Mouse (Mus musculus) liver, embryonic 14.5 days (tissue): ENCODE measurements around the gene Ppp4r4. TPM values are rescaled to one million over a fixed set of nuclear protein-coding genes. Genes with fewer than 3 reads are reported as not detected.

Experiments used
- ATAC-seq: fragments of 200-750 bp; cut with Nextera tagmentation; 2 replicates; pipeline ENCODE4 v1.8.0; 2017; ENCODE audit warnings: moderate number of reproducible peaks, mild to moderate bottlenecking, moderate library complexity; ENCODE audit not compliant: insufficient read depth
- DNase-seq, 3 experiments: peaks; one replicate each; pipeline ENCODE4 v3.0.0-alpha.2; 2012 to 2013; ENCODE audit warnings: low read depth in 3 of 3, low spot score in 3 of 3
- H3K27ac ChIP-seq: fragments of 300-500 bp; sonication (generic); 2 replicates; pipeline ENCODE4 v1.5.1; 2014; ENCODE audit warnings: moderate library complexity, mild to moderate bottlenecking, control low read depth, inconsistent platforms
- H3K27me3 ChIP-seq: fragments of 300-500 bp; sonication (generic); 2 replicates; pipeline ENCODE4 v1.6.1; 2014; ENCODE audit warnings: mild to moderate bottlenecking, low read length, moderate library complexity; ENCODE audit not compliant: control insufficient read depth, insufficient read depth
- H3K36me3 ChIP-seq: fragments of 300-500 bp; sonication (generic); replicated peaks from 2 replicates; pipeline ENCODE4 v1.6.1; 2014; ENCODE audit warnings: low read depth; ENCODE audit not compliant: control insufficient read depth, insufficient read depth
- H3K4me1 ChIP-seq, 2 experiments: fragments of 200-500 bp in 1 of 2; fragments of 300-500 bp in 1 of 2; sonication (generic) in 1 of 2; replicated peaks; 2 replicates each; pipeline ENCODE4 v1.6.1; 2012 to 2014; ENCODE audit warnings: antibody characterized with exemption in 1 of 2, inconsistent platforms in 1 of 2, low read length in 1 of 2; ENCODE audit not compliant: control insufficient read depth in 2 of 2, insufficient read depth in 2 of 2
- H3K4me2 ChIP-seq: fragments of 300-500 bp; sonication (generic); 2 replicates; pipeline ENCODE4 v1.6.1; 2014; ENCODE audit warnings: low read depth, mild to moderate bottlenecking, control low read depth, moderate library complexity
- H3K4me3 ChIP-seq, 2 experiments: fragments of 200-500 bp in 1 of 2; fragments of 300-500 bp in 1 of 2; sonication (generic) in 1 of 2; 2 replicates each; pipeline ENCODE4 v1.5.1; 2012 to 2014; ENCODE audit warnings: low read depth in 2 of 2, low read length in 2 of 2, mild to moderate bottlenecking in 2 of 2, control low read depth in 1 of 2, inconsistent platforms in 1 of 2, moderate library complexity in 1 of 2; ENCODE audit not compliant: insufficient read depth in 1 of 2
- H3K9ac ChIP-seq: fragments of 300-500 bp; sonication (generic); replicated peaks from 2 replicates; pipeline ENCODE4 v1.6.1; 2014; ENCODE audit warnings: mild to moderate bottlenecking, control low read depth, moderate library complexity
- H3K9me3 ChIP-seq: fragments of 300-500 bp; sonication (generic); 2 replicates; pipeline ENCODE4 v1.6.1; 2016; ENCODE audit warnings: low read length, mixed read lengths; ENCODE audit not compliant: control insufficient read depth
- CTCF ChIP-seq: IDR thresholded peaks from 2 replicates; pipeline ENCODE4 v1.5.1; 2016; ENCODE audit warnings: antibody characterized with exemption, low read depth, control low read depth
- EP300 ChIP-seq: IDR thresholded peaks from 2 replicates; pipeline ENCODE4 v1.6.1; 2016; ENCODE audit warnings: antibody characterized with exemption, low read depth
- WGBS: fragments of 180-500 bp; shearing (Covaris S2); extraction: QIAGEN DNeasy Blood & Tissue Kit; methylation state at CpG from one replicate; pipeline ENCODE4 v1.1.7; 2014; ENCODE audit not compliant: insufficient replicate concordance; 5-methylcytosine and 5-hydroxymethylcytosine counted together
- polyA plus RNA-seq, 2 experiments: library from polyadenylated mRNA; depleted of rRNA in 1 of 2; stranded (reverse) in 1 of 2; unstranded in 1 of 2; fragments of >200 nt; fragmentation: Nextera tagmentation in 1 of 2; extraction: Ambion mirVana in 1 of 2; gene quantifications; 2 replicates each; pipeline versions ENCODE4 v1.2.1 to v1.2.3; 2012 to 2014

The Ppp4r4 gene
- polyA plus RNA-seq, 2 experiments = 0.79 to 0.94 TPM

DNA sequence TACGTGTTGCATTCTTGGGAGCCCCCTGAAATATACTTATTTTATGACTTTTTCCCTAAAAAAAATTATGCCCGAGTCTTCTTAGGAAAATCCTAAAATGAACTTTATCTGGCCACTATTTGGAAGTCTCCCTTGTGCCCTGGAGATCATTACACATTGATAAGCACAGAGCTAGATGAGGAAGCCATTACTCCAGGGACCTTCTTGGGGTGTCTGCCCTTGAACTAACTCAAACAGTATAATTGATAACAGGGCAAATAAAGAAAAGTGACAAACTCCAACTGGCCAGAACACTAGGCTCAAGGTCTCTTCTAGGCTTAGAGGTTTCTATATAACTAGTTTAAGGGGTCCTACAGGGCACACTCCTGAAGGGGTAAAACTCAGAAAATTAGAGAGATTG, 44.3 kb upstream of the Ppp4r4 start:
- 30% methylated on average over 2 of the region's 2 CpGs for WGBS
- no peak overlapping the region for H3K27ac ChIP-seq
- H3K27me3 ChIP-seq = no peaks in the 10 kb centered on the region
- no peak overlapping the region for H3K4me2 ChIP-seq
- no peak overlapping the region for H3K9ac ChIP-seq
- DNase-seq (no peak), ATAC-seq (no peak)
- TF ChIP-seq EP300 (no peak), CTCF (no peak)
- H3K4me1 ChIP-seq = no peaks in the 10 kb centered on the region
- no peaks in the 10 kb centered on the region for H3K9me3 ChIP-seq
- no peak overlapping the region for H3K4me3 ChIP-seq
- no peaks in the 10 kb centered on the region for H3K36me3 ChIP-seq

GRCm38 (mm10) chr12:103491091-103491730, 40.9 kb upstream of the Ppp4r4 start:
- Histone ChIP-seq H3K9ac (no peak overlapping the region), H3K27ac (no peak overlapping the region), H3K9me3 (no peaks in the 10 kb centered on the region), H3K4me3 (no peak overlapping the region), H3K4me2 (no peak overlapping the region), H3K4me1 (no peaks in the 10 kb centered on the region), H3K27me3 (no peaks in the 10 kb centered on the region), H3K36me3 (no peaks in the 10 kb centered on the region)
- TF ChIP-seq EP300 (no peak), CTCF (no peak)
- WGBS = 44% methylated on average over 3 of the region's 3 CpGs
- DNase-seq (no peak), ATAC-seq (no peak)

DNA sequence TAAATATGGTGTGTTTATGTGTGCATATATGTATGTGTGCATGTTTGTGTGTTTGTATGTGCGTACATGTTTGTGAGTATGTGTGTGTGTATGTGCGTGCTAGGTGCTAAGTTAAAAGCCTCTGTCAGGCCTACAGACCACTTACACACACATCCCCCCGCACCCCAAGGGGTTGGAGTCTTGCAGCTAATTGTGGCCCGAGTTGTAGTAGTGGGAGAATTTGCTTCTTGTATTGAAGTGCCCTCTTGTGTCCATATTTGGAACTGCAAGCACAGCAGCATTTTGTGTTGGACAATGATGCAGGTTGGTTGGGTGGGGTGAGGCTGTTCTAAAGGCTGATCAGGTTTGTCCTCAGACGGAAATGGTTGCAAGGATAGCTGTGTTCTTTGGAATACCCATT, 39.3 kb upstream of the Ppp4r4 start:
- H3K9ac ChIP-seq = no peak overlapping the region
- H3K4me2 ChIP-seq = no peak overlapping the region
- H3K27me3 ChIP-seq = no peaks in the 10 kb centered on the region
- no peak overlapping the region for H3K4me3 ChIP-seq
- no peaks in the 10 kb centered on the region for H3K9me3 ChIP-seq
- WGBS = 27% methylated on average over 5 of the region's 5 CpGs
- H3K4me1 ChIP-seq = no peaks in the 10 kb centered on the region
- no peaks in the 10 kb centered on the region for H3K36me3 ChIP-seq
- DNase-seq (peak; percentile 42 to 48 (median 46)), ATAC-seq (peak; percentile 18; the same call in 1 of the 2 replicates)
- no peak overlapping the region for H3K27ac ChIP-seq
- TF ChIP-seq EP300 (no peak), CTCF (peak; percentile 93)

DNA sequence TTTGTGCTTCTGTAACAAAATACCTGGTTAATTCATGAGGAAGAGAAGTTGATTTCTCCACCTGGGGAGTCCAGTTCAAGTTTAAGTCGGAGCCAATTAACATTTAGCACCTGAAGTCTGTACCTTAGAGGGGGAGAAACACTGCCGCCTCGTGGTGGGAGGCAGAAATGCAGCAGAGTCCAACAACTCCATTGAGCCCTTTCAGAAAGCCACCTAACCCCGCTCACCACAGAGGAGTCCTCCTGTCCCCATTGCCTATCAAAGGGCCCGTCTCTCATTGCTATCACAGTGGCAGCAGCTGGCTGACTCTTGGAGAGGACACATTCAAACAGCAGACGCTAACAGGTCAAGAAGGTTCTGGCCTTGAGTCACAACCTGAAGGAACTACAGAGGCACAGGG, 37.6 kb upstream of the Ppp4r4 start:
- Histone ChIP-seq H3K27me3 (no peaks in the 10 kb centered on the region), H3K9me3 (no peaks in the 10 kb centered on the region), H3K4me1 (no peaks in the 10 kb centered on the region), H3K27ac (no peak overlapping the region), H3K4me2 (no peak overlapping the region), H3K9ac (no peak overlapping the region), H3K36me3 (no peaks in the 10 kb centered on the region), H3K4me3 (no peak overlapping the region)
- TF ChIP-seq CTCF (peak; percentile 85), EP300 (no peak)
- peak; percentile 9 to 26 (median 23) for DNase-seq
- no peak for ATAC-seq
- 15% methylated on average over 6 of the region's 6 CpGs for WGBS

DNA sequence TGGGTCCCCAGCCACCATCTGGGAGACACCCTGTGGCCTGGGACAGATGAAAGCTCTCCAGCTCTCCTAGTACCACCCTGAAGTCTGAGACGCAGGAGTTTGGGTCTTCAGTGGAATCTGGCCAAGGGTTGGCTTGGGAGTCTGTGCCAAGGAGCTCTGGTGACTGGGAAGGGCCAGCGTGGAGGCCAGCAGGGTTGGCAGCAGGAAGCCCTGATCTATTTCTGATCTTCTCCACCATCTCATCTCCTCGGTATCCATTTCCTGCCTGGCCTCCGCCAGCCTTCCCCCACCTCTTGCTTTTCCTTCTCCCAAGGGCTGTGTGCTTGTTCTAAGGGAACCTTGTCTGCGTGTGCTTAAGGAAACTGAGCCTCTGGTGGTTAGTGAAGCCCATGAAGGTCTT, 33.3 kb upstream of the Ppp4r4 start:
- H3K9ac ChIP-seq = no peak overlapping the region
- no peaks in the 10 kb centered on the region for H3K27me3 ChIP-seq
- no peaks in the 10 kb centered on the region for H3K9me3 ChIP-seq
- H3K4me2 ChIP-seq = no peak overlapping the region
- 18% methylated on average over 5 of the region's 5 CpGs for WGBS
- DNase-seq (no peak), ATAC-seq (no peak)
- no peaks in the 10 kb centered on the region for H3K36me3 ChIP-seq
- no peak overlapping the region for H3K27ac ChIP-seq
- no peak overlapping the region for H3K4me3 ChIP-seq
- H3K4me1 ChIP-seq = no peaks in the 10 kb centered on the region
- TF ChIP-seq EP300 = no peak
- TF ChIP-seq CTCF = no peak
